Mouse (Mus musculus): ENCODE results near the gene Rflnb.

DNA sequence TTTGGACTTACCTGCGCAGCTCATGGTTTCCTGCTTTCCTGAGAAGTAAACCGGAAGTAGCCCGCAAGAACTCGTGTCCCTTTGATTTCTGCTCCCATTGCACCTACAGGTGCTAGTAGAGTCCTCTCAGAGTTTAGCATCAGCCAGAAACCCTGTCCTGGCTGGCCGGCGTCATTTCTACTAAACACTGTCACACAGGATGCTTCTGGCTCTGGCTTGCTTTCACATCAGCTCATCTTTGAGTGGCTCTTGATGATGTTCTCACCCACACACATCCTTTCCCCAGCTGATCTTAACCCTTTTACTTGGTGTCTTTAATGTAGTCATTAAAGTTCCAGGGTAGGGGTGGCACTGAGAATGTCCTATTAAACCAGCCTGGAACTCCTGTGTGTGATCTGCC, 12.3 kb downstream of the Rflnb start:
- TF ChIP-seq POLR2A (IDR thresholded peaks at IDR 0.05; ENCODE audit: extremely low read depth, insufficient read depth, low read length) (no peak), CTCF (IDR thresholded peaks at IDR 0.05; ENCODE audit: low read depth, low read length) (no peak)
